Mouse (Mus musculus) lung, embryonic 16.5 days (tissue): ENCODE measurements at regions not wholly inside any gene's neighbourhood (a gene's known extent, or its start where the extent isn't known, plus 50 kb on each side); places are given as distances from the start of the nearest gene placed in this dataset.
"Not testable (repeated sequence)": the region's sequence is repeated elsewhere in the genome, so short reads cannot be mapped to it uniquely, and the experiment has no call there.

Experiments
- ATAC-seq: fragments of 200-750 bp; cut with Nextera tagmentation; 2 replicates; pipeline ENCODE4 v1.8.0; 2017; ENCODE audit warnings: low read depth, mild to moderate bottlenecking, moderate library complexity
- H3K27ac ChIP-seq: fragments of 300-500 bp; sonication (generic); 2 replicates; pipeline ENCODE4 v1.5.1; 2014; ENCODE audit warnings: mild to moderate bottlenecking, control low read depth, low read length
- H3K27me3 ChIP-seq: fragments of 300-500 bp; sonication (generic); 2 replicates; pipeline ENCODE4 v1.6.1; 2014; ENCODE audit warnings: low read depth, low read length, mixed read lengths; ENCODE audit not compliant: control insufficient read depth, insufficient read depth
- H3K36me3 ChIP-seq: fragments of 300-500 bp; sonication (generic); 2 replicates; pipeline ENCODE4 v1.6.1; 2014; ENCODE audit warnings: low read length; ENCODE audit not compliant: control insufficient read depth, insufficient read depth
- H3K4me1 ChIP-seq: fragments of 300-500 bp; sonication (generic); replicated peaks from 2 replicates; pipeline ENCODE4 v1.6.1; 2014; ENCODE audit warnings: low read length, mixed read lengths; ENCODE audit not compliant: control insufficient read depth, insufficient read depth
- H3K4me2 ChIP-seq: fragments of 300-500 bp; sonication (generic); 2 replicates; pipeline ENCODE4 v1.6.1; 2014; ENCODE audit warnings: low read depth, low read length, control low read depth
- H3K4me3 ChIP-seq: fragments of 300-500 bp; sonication (generic); 2 replicates; pipeline ENCODE4 v1.5.1; 2014; ENCODE audit warnings: mild to moderate bottlenecking, low read length, control low read depth
- H3K9ac ChIP-seq: fragments of 300-500 bp; sonication (generic); 2 replicates; pipeline ENCODE4 v1.6.1; 2014; ENCODE audit warnings: low read length, control low read depth
- H3K9me3 ChIP-seq: fragments of 300-500 bp; sonication (generic); 2 replicates; pipeline ENCODE4 v1.6.1; 2016; ENCODE audit warnings: low read length; ENCODE audit not compliant: control insufficient read depth
- whole genome bisulfite sequencing: fragments of 180-500 bp; shearing (Covaris S2); extraction: QIAGEN DNeasy Blood & Tissue Kit; methylation state at CpG from one replicate; pipeline ENCODE4 v1.1.7; 2014; 5-methylcytosine and 5-hydroxymethylcytosine counted together

DNA sequence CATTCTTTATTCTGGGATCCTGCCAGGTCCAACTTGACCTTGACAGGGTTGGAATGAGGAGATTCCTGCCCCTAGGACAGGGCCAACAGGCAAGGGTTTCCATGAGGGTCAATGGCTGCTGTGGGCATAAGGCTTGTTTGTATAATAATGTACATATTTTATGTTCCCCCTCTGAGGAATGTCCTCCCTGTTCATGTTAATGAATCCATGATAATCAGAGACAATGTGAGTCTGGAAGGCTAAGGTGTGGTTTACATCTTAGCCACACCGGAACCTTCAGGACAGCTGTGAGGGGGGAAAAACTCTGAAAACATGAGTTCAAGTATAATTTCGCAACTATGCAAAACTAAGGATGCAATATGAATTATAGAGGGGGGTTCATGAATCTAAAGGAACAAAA lies 172.8 kb downstream of the Iqub start:
- no peak for ATAC-seq
- H3K36me3 ChIP-seq, result no peaks in the 10 kb centered on the region
- no peak overlapping the region for H3K27ac ChIP-seq
- H3K4me2 ChIP-seq, result no peak overlapping the region
- 83% methylated on average over 2 of the region's 2 CpGs for WGBS
- no peaks in the 10 kb centered on the region for H3K27me3 ChIP-seq
- no peak overlapping the region for H3K4me3 ChIP-seq
- no peaks in the 10 kb centered on the region for H3K9me3 ChIP-seq
- H3K4me1 ChIP-seq, result no peaks in the 10 kb centered on the region
- H3K9ac ChIP-seq, result no peak overlapping the region

- H3K27me3 ChIP-seq, ATAC-seq: not testable (repeated sequence)
Measured at GRCm38 (mm10) chr6:24340107-24340506, 172.2 kb upstream of the Slc13a1 start.

GRCm38 (mm10) chr6:24325215-24325614 lies 157.3 kb upstream of the Slc13a1 start:
- Histone ChIP-seq H3K4me3 (no peak overlapping the region), H3K27ac (no peak overlapping the region), H3K9me3 (no peaks in the 10 kb centered on the region), H3K9ac (no peak overlapping the region), H3K4me1 (no peaks in the 10 kb centered on the region), H3K4me2 (no peak overlapping the region), H3K27me3 (no peaks in the 10 kb centered on the region), H3K36me3 (no peaks in the 10 kb centered on the region)
- no peak for ATAC-seq

More at GRCm38 (mm10) chr6:24340107-24340506, 172.2 kb upstream of the Slc13a1 start:
- H3K4me2 ChIP-seq, H3K9me3 ChIP-seq, H3K4me1 ChIP-seq, H3K27ac ChIP-seq, H3K9ac ChIP-seq, H3K36me3 ChIP-seq, H3K4me3 ChIP-seq: not testable (repeated sequence)
- 59% methylated on average over 4 of the region's 4 CpGs for WGBS

DNA sequence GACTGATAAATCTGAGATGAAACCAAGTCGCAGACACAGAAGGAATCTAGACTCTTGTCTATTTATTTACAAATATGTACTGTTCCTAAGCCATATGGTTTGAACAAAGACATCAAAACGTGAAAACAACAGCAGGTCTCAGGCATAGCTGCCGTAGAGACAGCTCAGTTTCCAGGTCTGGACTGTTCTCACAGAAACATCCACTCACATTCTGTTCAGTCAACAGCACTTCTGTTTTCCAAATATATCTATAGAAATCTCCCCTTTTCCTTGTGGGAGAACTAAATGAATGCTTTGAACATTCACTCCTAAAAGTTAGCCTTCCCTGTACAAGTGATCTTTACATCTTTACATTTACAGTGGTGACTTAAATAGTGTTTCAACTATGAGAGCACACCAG lies 156.8 kb upstream of the Slc13a1 start:
- Histone ChIP-seq H3K27me3 (no peaks in the 10 kb centered on the region), H3K4me1 (no peaks in the 10 kb centered on the region), H3K9ac (no peak overlapping the region), H3K4me3 (no peak overlapping the region), H3K36me3 (no peaks in the 10 kb centered on the region), H3K27ac (no peak overlapping the region), H3K4me2 (no peak overlapping the region), H3K9me3 (no peaks in the 10 kb centered on the region)
- 60% methylated on average over 3 of the region's 3 CpGs for WGBS
- no peak for ATAC-seq

- no peaks in the 10 kb centered on the region for H3K4me1 ChIP-seq
- ATAC-seq, result no peak
- H3K4me2 ChIP-seq, result no peak overlapping the region
- no peaks in the 10 kb centered on the region for H3K9me3 ChIP-seq
- no peaks in the 10 kb centered on the region for H3K27me3 ChIP-seq
- no peak overlapping the region for H3K27ac ChIP-seq
- 83% methylated on average over 3 of the region's 3 CpGs for WGBS
- H3K9ac ChIP-seq, result no peak overlapping the region
- H3K4me3 ChIP-seq, result no peak overlapping the region
- H3K36me3 ChIP-seq, result no peaks in the 10 kb centered on the region
Measured at GRCm38 (mm10) chr6:24322371-24322770, 154.5 kb upstream of the Slc13a1 start.

DNA sequence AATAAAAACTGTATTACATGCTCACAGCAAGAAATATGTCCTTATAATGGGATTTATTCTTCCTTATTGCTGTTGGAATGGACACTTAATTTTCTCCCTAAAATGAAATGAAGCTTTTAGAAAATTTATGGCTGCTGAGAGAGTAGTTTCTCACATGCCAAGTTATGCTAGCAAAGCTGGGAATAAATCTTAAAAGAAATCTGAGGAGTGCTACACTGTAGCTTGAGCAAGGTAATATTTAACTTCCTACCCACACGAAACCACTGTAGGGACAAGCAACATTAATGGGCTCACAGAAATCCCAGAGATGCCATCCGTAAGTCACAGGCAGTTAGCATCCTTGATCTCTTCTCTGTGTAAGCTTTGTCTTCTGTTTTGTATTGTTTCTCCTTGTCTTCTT lies 151.0 kb upstream of the Slc13a1 start:
- WGBS, result 72% methylated on average over 2 of the region's 2 CpGs

GRCm38 (mm10) chr6:24310675-24311074 lies 142.8 kb upstream of the Slc13a1 start:
- H3K4me1 ChIP-seq, result no peaks in the 10 kb centered on the region
- H3K36me3 ChIP-seq, result no peaks in the 10 kb centered on the region
- H3K4me3 ChIP-seq, result no peak overlapping the region
- H3K4me2 ChIP-seq, result no peak overlapping the region
- H3K27ac ChIP-seq, result no peak overlapping the region
- H3K9me3 ChIP-seq, result no peaks in the 10 kb centered on the region
- WGBS, result 64% methylated on average over 2 of the region's 2 CpGs
- H3K27me3 ChIP-seq, result no peaks in the 10 kb centered on the region
- ATAC-seq, result no peak
- no peak overlapping the region for H3K9ac ChIP-seq

More for the DNA sequence above, 151.0 kb upstream of the Slc13a1 start:
- Histone ChIP-seq H3K4me3 (no peak overlapping the region), H3K36me3 (no peaks in the 10 kb centered on the region), H3K9ac (no peak overlapping the region), H3K4me1 (no peaks in the 10 kb centered on the region), H3K9me3 (no peaks in the 10 kb centered on the region), H3K27ac (no peak overlapping the region), H3K27me3 (no peaks in the 10 kb centered on the region), H3K4me2 (no peak overlapping the region)
- ATAC-seq, result no peak

DNA sequence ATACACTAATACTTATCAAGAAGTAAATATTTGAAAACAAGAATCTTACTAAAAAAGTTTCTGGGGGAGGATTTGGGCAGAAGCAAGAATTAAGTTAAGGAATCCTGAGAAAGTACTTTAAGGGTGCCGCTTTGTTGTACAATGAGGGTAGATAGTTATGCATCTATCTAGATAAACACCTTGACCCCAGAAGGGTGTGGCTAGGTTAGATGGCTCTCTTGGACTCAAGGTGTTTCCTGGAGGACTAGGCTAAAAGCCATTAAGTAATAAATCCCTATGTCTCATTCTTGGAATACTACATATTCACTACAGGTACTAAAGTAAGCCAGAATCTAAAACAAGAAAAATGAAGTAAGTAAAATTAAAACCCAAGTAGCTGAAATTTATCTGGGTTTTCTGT lies 141.9 kb upstream of the Slc13a1 start:
- WGBS, result 85% methylated on average over 1 of the region's 1 CpGs
- Histone ChIP-seq H3K9ac (no peak overlapping the region), H3K4me3 (no peak overlapping the region), H3K36me3 (no peaks in the 10 kb centered on the region), H3K27ac (no peak overlapping the region), H3K4me1 (no peaks in the 10 kb centered on the region), H3K4me2 (no peak overlapping the region), H3K27me3 (no peaks in the 10 kb centered on the region), H3K9me3 (no peaks in the 10 kb centered on the region)
- ATAC-seq, result no peak

DNA sequence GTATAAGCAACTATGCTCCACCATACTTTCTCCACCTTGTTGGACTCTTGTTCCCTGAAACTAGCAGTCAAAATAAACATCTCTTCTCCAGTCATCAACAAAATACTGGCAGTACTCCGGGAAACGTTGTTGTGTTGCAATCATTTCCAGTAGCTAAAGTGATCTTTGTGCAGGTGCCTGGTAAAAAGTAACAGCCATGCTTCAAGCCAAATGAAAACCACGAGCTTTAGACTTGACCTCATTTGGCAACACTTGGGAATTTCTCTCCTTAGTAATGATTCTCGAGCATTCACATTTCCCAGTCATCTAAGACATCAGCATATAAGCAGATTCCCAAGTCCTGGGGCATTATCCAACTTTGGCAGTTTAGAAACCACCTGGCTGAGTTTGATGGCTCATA lies 133.8 kb upstream of the Slc13a1 start:
- Histone ChIP-seq H3K9me3 (no peaks in the 10 kb centered on the region), H3K27me3 (no peaks in the 10 kb centered on the region), H3K4me2 (no peak overlapping the region), H3K36me3 (no peaks in the 10 kb centered on the region), H3K4me1 (no peaks in the 10 kb centered on the region), H3K4me3 (no peak overlapping the region), H3K27ac (no peak overlapping the region), H3K9ac (no peak overlapping the region)
- 63% methylated on average over 4 of the region's 4 CpGs for WGBS
- no peak for ATAC-seq

- WGBS, result 71% methylated on average over 2 of the region's 2 CpGs
- no peak for ATAC-seq
- Histone ChIP-seq H3K4me3 (no peak overlapping the region), H3K4me2 (no peak overlapping the region), H3K4me1 (no peaks in the 10 kb centered on the region), H3K9me3 (no peaks in the 10 kb centered on the region), H3K27me3 (no peaks in the 10 kb centered on the region), H3K36me3 (no peaks in the 10 kb centered on the region), H3K27ac (no peak overlapping the region), H3K9ac (no peak overlapping the region)
Measured at GRCm38 (mm10) chr6:24301146-24301545, 133.3 kb upstream of the Slc13a1 start.
